Mouse (Mus musculus) kidney, adult 2 months (tissue): ENCODE results near the gene Tead2. TPM values are rescaled to one million over a fixed set of nuclear protein-coding genes. Genes with fewer than 3 reads are reported as not detected.
A peak's percentile ranks its signal among the peaks of the same experiment; 100 is the strongest.

ENCODE experiments used
- DNase-seq: peaks from one replicate; pipeline ENCODE4 v3.0.0; 2021
- H3K27ac ChIP-seq: fragments of 200-500 bp; 2 replicates; pipeline ENCODE4 v1.5.1; 2012; ENCODE audit warnings: low read depth, low read length, control low read depth, inconsistent platforms; ENCODE audit not compliant: insufficient read depth
- H3K27me3 ChIP-seq: fragments of 200-500 bp; replicated peaks from 2 replicates; pipeline ENCODE4 v1.6.1; 2012; ENCODE audit warnings: mild to moderate bottlenecking, moderate library complexity, low read length, inconsistent platforms; ENCODE audit not compliant: control insufficient read depth, insufficient read depth
- H3K36me3 ChIP-seq: fragments of 200-500 bp; 2 replicates; pipeline ENCODE4 v1.6.1; 2012; ENCODE audit warnings: mild to moderate bottlenecking, moderate library complexity, low read length, inconsistent platforms; ENCODE audit not compliant: control insufficient read depth, insufficient read depth
- H3K4me1 ChIP-seq: fragments of 200-500 bp; 2 replicates; pipeline ENCODE4 v1.6.1; 2011; ENCODE audit warnings: low read length; ENCODE audit not compliant: control insufficient read depth, insufficient read depth
- H3K4me3 ChIP-seq: fragments of 200-500 bp; 2 replicates; pipeline ENCODE4 v1.5.1; 2011; ENCODE audit warnings: mild to moderate bottlenecking, low read depth, low read length, control low read depth; ENCODE audit not compliant: insufficient read depth
- CTCF ChIP-seq: fragments of 200-500 bp; conservative IDR thresholded peaks from 2 replicates; pipeline ENCODE4 v1.5.1; 2011; ENCODE audit warnings: low read depth, mild to moderate bottlenecking, control low read depth, low read length, moderate library complexity, mixed read lengths; ENCODE audit not compliant: insufficient read depth, insufficient read length
- POLR2A ChIP-seq: fragments of 200-500 bp; IDR thresholded peaks from one replicate; pipeline ENCODE4 v1.6.1; 2011; ENCODE audit warnings: low read depth, low read length, control low read depth
- WGBS: fragments of 180-500 bp; shearing (Covaris S2); methylation state at CpG from one replicate; pipeline ENCODE4 v1.1.7; 2018; 5-methylcytosine and 5-hydroxymethylcytosine counted together
- polyA plus RNA-seq: library from polyadenylated mRNA; depleted of rRNA; stranded (reverse); fragments of >200 nt; gene quantifications from 2 replicates; pipeline ENCODE4 v1.2.3, GENCODE M21; 2012

Gene Tead2
- polyA plus RNA-seq, 1 experiment: 13.2 TPM

GRCm38 (mm10) chr7:45234333-45234841 is 18.8 kb downstream of the Tead2 start:
- no peak for TF ChIP-seq CTCF
- TF ChIP-seq POLR2A: no peak
- Histone ChIP-seq H3K4me3 (no peak overlapping the region), H3K27ac (no peak overlapping the region), H3K27me3 (no peaks in the 10 kb centered on the region), H3K4me1 (peaks cover 6% of the 10 kb centered on the region), H3K36me3 (no peaks in the 10 kb centered on the region)
- WGBS: 34% methylated on average over 29 of the region's 29 CpGs
- DNase-seq: no peak

GRCm38 (mm10) chr7:45234922-45235571 is 19.5 kb downstream of the Tead2 start:
- Histone ChIP-seq H3K27ac (no peak overlapping the region), H3K4me1 (peaks cover 6% of the 10 kb centered on the region), H3K36me3 (no peaks in the 10 kb centered on the region), H3K4me3 (peak overlapping the region; percentile 44; the same call in 1 of the 2 replicates), H3K27me3 (no peaks in the 10 kb centered on the region)
- 13% methylated on average over 21 of the region's 21 CpGs for WGBS
- TF ChIP-seq CTCF (no peak), POLR2A (no peak)
- DNase-seq: peak; percentile 42

GRCm38 (mm10) chr7:45235656-45236180 is 20.2 kb downstream of the Tead2 start:
- no peaks in the 10 kb centered on the region for H3K27me3 ChIP-seq
- 67% methylated on average over 17 of the region's 17 CpGs for WGBS
- peaks cover 6% of the 10 kb centered on the region for H3K4me1 ChIP-seq
- no peak overlapping the region for H3K4me3 ChIP-seq
- no peaks in the 10 kb centered on the region for H3K36me3 ChIP-seq
- DNase-seq: no peak
- H3K27ac ChIP-seq: no peak overlapping the region
- TF ChIP-seq POLR2A: no peak

GRCm38 (mm10) chr7:45237747-45238699 is 22.5 kb downstream of the Tead2 start:
- Histone ChIP-seq H3K27ac (no peak overlapping the region), H3K36me3 (no peaks in the 10 kb centered on the region), H3K4me1 (peaks cover 6% of the 10 kb centered on the region), H3K27me3 (no peaks in the 10 kb centered on the region), H3K4me3 (no peak overlapping the region)
- DNase-seq: no peak
- no peak for TF ChIP-seq POLR2A
- TF ChIP-seq CTCF: no peak
- 81% methylated on average over 17 of the region's 17 CpGs for WGBS

GRCm38 (mm10) chr7:45238723-45239496 is 23.4 kb downstream of the Tead2 start, which contains the start of gene Cd37:
TSS of gene Cd37 (minus strand) at chr7:45239115.
- no peaks in the 10 kb centered on the region for H3K27me3 ChIP-seq
- peaks cover 6% of the 10 kb centered on the region for H3K4me1 ChIP-seq
- H3K27ac ChIP-seq: no peak within 1 kb of the TSS
- TF ChIP-seq CTCF (no peak), POLR2A (no peak)
- H3K4me3 ChIP-seq: no peak within 1 kb of the TSS
- no peaks in the 10 kb centered on the region for H3K36me3 ChIP-seq
- WGBS: 54% methylated on average over 20 of the region's 20 CpGs
- peak; percentile 24 for DNase-seq

- Histone ChIP-seq H3K4me1 (no peaks in the 10 kb centered on the region), H3K36me3 (no peaks in the 10 kb centered on the region), H3K27ac (no peak overlapping the region), H3K27me3 (no peaks in the 10 kb centered on the region), H3K4me3 (no peak overlapping the region)
- TF ChIP-seq POLR2A (no peak), CTCF (no peak)
- 97% methylated on average over 7 of the region's 7 CpGs for WGBS
- DNase-seq: no peak
Measured at GRCm38 (mm10) chr7:45240109-45240508, 24.6 kb downstream of the Tead2 start.
